Mouse (Mus musculus): Measurements from ENCODE around the gene Slc41a1.

- TF ChIP-seq POLR2A (IDR thresholded peaks at IDR 0.05; ENCODE audit: control insufficient read depth, extremely low read depth, insufficient read depth, low read length, poor library complexity) (no peak), CTCF (IDR thresholded peaks at IDR 0.05; ENCODE audit: borderline replicate concordance, control insufficient read depth, extremely low read depth, insufficient read depth, low read length, poor library complexity) (no peak)
Observed at GRCm38 (mm10) chr1:131797202-131797909, 29.9 kb upstream of the Slc41a1 start, which contains the start of gene Pm20d1.

Measured in thymus, adult 2 months (tissue).